Mouse (Mus musculus) left cerebral cortex, adult 18-20 months (tissue): ENCODE measurements around the gene Glis3. TPM values are rescaled to one million over a fixed set of nuclear protein-coding genes. Genes with fewer than 3 reads are reported as not detected.

ENCODE experiments used
- DNase-seq, 2 experiments: peaks; one replicate each; pipeline ENCODE4 v3.0.0; 2021 to 2022; ENCODE audit warnings: low spot score in 2 of 2, mixed read lengths in 1 of 2
- total RNA-seq, 2 experiments: library from RNA; stranded (reverse); gene quantifications; 2 replicates each; pipeline ENCODE4 v1.2.3; 2021

Glis3 gene
- total RNA-seq, 2 experiments from 2014 or later, result 7.3 to 7.5 TPM

- DNase-seq, result no peak
Observed at GRCm38 (mm10) chr19:28656882-28657281, 23.0 kb downstream of the Glis3 start.

DNA sequence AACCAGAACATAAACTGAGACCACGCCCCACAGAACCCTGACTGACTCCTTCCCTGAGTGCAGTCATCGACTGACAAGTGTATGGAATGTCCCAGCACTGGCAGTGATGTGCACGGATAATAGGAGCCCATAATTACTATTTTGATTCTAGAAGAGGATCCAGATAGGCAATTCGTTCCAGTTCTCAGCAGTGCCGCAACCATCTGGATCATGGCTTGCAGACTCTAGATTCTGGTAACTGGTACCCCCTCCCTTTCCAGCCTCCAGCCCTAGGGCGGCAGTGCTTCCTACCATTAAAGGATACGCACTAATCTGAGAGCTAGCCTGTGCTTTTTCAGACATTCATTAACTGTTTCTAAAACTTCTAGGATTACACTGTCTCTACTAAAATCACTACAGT, 24.7 kb downstream of the Glis3 start:
- no peak for DNase-seq

- DNase-seq, result no peak
Observed at GRCm38 (mm10) chr19:28650836-28651235, 29.0 kb downstream of the Glis3 start.

GRCm38 (mm10) chr19:28649489-28649888, 30.4 kb downstream of the Glis3 start:
- no peak for DNase-seq

DNA sequence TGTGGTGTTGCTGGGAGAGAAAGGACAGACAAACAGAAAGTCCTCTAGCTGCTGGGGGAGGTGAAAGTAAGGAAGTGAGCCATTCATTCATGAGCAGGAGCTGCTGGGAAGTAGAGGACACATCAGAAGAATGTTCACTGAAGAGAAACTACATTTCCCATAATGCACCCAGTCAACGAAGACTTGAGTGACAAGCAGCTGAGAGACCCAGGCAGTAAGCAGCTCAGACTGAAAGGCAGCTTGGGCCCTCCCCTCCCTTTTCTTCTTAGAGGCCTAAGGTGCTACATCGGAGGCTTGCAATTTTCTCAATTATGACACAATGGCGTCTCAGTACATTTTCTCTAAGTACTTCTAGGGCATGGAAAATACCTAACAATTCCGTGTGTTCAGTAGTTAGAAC, 31.0 kb downstream of the Glis3 start:
- no peak for DNase-seq

DNA sequence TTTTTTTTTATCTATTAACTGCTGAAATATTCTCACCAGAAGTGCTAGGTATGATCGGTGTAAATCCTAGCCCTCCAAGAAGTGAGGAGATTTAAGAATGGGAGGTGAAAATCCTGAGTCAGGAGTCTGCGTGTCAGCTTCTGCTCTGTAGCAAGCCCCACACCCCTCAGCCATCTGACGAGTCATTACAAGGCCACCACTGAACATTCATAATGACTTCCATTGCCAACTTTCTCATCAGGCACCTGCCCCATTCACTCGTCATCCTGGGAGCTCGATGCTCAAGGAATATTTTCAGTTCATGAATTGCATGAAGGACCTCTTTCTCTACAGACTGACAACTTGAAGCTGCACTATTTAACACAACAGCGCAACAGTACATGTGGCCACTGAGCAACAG, 32.5 kb downstream of the Glis3 start:
- no peak for DNase-seq

DNA sequence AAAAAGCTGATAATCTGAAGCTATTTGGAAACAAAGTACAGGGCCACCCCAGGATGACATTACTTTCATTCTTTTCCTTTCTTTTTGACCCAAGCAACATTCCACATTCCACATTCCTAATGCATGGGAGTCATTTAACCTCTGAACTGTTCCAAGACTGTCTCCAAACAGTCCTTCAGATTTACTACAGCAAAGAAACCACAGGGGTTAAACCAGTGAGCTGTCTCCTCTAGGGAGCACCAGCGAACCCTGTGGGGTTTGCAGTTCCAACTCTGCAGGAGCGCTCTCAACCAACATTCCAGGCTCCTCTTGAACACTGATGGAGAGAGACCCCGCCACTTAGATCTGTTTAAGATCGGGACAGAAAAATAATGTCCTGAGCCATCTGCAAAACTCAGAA, 33.6 kb downstream of the Glis3 start:
- no peak for DNase-seq

- no peak for DNase-seq
Observed at GRCm38 (mm10) chr19:28640861-28641381, 39.0 kb downstream of the Glis3 start.

DNA sequence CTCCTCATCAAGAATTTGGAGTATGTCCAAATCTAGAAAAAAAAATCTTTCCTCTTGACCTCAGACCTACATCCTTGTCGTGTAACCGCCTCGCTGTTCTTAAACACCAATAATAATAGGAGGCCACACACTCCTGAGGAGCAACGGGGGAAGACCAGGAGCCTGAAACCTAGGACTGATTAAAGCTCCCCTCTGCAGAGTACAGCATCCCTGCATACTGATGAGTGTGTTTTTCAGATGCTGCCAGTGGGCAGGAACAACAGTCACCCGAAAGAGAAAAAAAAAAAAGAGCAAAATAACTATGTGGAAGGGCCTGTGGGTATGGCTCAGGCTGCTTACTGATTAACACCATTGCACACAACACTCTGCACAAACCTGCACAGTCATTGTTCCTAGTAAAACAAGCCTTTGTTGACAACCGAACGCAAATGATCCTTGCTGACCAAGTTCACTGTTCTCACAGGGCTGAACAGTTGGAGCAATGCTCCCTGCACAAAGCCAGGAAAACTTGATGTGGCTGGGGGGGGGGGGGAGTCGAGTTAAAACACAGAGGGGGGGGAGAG, 43.8 kb downstream of the Glis3 start:
- DNase-seq, result no peak

DNA sequence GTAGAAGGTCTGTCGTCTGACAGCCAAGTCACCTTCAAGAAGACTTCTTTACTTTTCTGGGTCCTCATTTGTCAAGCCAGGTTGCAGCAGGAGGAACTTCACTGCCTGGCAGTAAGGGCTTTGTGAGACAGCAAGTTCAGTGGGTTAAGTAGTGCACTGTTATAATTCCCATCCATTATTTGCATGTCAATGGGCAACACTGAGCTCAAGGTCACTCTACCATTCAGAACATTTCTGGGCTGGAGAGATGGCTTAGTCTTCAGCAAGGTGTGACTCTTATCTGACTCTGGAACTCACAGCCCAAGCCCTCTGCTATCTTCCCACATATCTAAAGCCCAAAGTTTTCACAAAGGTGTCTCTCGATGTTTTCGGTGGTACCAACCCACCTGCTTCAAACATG, 44.9 kb downstream of the Glis3 start:
- no peak for DNase-seq

GRCm38 (mm10) chr19:28628416-28628815, 51.5 kb downstream of the Glis3 start:
- peak in 1 of 2 experiments; percentile 20 for DNase-seq

- DNase-seq, result no peak
Observed at GRCm38 (mm10) chr19:28626189-28626588, 53.7 kb downstream of the Glis3 start.

- DNase-seq, result no peak
Observed at GRCm38 (mm10) chr19:28624571-28624970, 55.3 kb downstream of the Glis3 start.

GRCm38 (mm10) chr19:28623726-28624125, 56.2 kb downstream of the Glis3 start:
- DNase-seq, result peak; percentile 38 to 42

GRCm38 (mm10) chr19:28621608-28622505, 58.0 kb downstream of the Glis3 start:
- DNase-seq, result no peak

- peak in 1 of 2 experiments; percentile 45 for DNase-seq
Observed at GRCm38 (mm10) chr19:28617736-28618135, 62.1 kb downstream of the Glis3 start.

DNA sequence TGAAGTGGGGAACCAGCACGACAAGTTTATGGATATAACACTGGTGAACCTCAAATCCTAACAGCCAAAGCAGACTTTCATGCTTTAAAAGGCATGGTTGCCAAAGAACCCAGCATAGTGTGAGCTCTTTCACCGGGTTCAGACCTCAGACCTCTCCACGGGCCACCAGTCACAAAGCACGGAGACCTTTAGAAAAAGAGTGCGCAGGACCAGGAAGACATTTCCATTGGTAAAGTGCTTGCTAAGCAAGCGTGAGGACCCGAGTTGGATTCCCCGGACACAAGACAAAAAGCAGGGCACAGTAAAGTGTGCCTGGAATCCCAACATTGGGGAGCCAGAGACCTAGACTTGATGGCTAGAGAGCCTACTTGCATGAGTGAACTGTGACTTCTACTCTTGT, 62.7 kb downstream of the Glis3 start:
- no peak for DNase-seq

GRCm38 (mm10) chr19:28616487-28616886, 63.4 kb downstream of the Glis3 start:
- DNase-seq, result no peak

GRCm38 (mm10) chr19:28612249-28612648, 67.6 kb downstream of the Glis3 start:
- no peak for DNase-seq

DNA sequence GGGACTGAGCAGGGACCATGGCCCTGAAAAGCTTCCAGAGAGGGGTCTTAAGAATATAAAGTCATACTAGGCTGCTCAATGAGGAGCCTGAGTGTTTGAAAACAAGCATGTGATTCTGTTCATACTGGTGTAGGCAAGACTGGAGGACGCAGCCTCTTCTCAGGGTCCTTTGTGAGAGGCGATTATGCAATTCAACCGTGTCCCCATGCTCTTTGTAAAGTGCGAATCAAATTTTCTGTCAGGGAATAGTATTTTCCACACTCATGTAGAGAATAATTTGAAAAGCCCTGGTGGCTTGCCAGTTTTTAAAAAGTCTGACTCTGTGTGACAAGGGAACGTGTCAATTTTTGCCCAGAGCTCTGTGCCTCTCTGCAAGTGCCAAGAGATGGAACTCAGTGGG, 71.1 kb downstream of the Glis3 start:
- no peak for DNase-seq

DNA sequence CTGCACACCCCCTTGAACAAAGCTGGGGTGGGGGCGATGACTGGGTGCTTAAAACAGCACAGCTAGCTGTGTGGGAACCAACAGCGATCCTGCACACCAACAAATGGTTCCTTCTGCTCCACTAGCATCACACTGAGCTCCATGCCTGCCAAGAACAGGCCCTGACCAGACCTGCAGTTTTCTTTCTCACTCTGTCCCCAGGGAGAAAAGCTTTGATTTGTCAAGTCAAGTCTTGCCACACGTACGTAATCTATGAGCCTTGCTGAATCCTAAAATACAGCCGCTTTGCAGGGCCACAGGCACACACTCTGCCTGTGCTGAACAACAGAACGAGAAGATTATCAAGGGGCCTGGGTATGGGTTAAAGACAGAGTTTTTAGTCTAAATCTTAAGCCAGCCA, 71.6 kb downstream of the Glis3 start:
- DNase-seq, result peak in 1 of 2 experiments; percentile 20

DNA sequence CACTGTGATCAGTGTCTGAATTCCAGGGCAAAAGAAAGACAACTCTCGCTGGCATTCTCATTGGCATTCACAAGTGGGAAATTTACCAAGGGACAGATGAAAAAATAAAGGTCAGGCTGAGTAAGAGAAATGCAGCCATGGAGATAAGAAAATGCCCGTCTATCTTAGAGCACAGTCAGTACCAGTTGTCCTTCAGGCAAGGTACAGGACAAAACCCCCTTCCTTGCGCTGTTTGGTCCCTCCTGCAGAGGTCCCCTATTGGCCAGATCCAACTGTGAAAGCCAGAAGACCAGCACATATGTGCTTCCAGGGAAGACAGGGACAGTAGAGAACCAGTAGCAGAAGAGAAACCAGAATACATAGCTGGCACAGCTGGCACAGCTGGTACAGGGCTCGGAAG, 79.0 kb downstream of the Glis3 start:
- no peak for DNase-seq
